Mouse (Mus musculus): Measurements from ENCODE around the gene P3h2.

P3h2 gene

DNA sequence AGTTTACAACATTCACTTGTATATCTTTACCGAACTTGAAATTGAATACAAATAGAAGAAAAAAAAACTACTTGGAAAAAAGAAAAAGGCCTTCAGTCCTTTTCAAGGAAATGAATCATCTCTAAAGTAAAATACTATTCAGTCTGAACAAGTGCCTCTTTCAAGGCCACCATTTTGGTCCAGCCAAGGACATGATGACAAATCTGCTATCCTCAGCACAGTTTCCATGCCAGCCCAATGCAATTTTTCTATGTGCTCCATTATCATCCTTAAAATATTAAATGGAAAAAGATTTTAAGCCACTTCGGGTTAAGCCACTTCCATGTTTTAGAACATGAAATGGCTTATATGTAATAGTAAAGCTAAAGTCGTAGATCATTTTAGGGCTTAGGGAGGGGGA, 35.2 kb downstream of the P3h2 start:
- no peak for DNase-seq (ENCODE audit: low read depth, low spot score)

- DNase-seq (ENCODE audit: low read depth, low spot score): no peak
Observed at GRCm38 (mm10) chr16:26065060-26065459, 40.5 kb downstream of the P3h2 start.

DNA sequence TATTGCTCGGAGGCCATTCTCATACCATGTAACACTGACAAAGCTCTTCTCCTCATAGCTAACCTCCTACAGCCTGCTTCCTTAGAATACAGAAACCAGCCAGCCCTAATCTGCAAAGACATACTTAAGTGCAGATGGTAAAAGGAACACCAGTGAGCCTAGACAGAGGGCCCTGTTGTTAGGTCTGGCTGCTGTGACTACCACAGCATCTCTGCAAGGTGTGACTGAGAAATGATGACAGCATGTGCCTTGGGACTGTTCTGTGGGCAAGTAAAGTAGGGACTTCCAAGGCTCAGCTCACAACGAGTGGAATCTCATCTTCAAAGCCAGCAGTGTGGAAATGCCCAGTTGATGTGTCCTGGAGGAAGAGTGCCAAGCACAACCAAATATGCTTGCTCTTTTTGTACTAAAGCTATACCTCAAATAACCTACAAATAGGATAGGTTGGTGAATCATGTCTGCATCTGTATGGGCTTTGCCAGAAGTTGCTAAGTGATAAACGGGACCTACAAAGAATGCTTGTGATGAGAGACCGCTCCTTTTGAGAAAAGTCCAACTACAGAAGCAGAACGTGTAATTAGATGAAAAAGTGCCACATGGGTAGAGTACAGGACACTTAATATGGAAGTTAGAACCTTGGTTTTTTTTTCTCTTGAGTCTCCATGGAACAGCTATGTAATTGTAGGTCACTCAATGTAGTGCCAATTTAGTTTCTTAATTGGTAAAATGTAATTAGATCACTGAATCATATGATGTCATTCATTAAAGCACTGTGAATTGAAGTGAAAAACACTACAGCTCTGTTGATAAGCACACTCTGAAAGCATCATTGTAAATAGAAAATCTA, 45.1 kb downstream of the P3h2 start:
- no peak for DNase-seq (ENCODE audit: low read depth, low spot score)

DNA sequence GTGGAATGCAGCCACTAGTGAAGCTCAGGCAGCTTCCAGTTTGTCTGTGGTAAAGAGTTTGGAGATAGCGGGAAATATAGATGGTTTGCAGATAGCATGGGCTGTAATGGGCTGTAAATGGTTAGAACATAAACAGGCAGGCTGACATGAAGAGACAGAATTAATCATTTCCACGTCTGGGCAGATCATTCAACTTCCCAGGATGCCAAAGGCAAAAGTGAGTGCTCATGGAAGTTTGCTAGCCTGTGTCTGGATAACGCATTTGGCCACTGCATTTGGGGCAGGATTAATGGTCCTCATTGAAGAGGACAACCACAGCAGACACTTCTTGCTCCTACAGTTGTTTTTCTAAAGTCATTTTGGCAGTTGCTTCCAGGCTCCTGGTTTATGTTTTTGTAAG, 52.0 kb downstream of the P3h2 start:
- DNase-seq (ENCODE audit: low read depth, low spot score): no peak

DNA sequence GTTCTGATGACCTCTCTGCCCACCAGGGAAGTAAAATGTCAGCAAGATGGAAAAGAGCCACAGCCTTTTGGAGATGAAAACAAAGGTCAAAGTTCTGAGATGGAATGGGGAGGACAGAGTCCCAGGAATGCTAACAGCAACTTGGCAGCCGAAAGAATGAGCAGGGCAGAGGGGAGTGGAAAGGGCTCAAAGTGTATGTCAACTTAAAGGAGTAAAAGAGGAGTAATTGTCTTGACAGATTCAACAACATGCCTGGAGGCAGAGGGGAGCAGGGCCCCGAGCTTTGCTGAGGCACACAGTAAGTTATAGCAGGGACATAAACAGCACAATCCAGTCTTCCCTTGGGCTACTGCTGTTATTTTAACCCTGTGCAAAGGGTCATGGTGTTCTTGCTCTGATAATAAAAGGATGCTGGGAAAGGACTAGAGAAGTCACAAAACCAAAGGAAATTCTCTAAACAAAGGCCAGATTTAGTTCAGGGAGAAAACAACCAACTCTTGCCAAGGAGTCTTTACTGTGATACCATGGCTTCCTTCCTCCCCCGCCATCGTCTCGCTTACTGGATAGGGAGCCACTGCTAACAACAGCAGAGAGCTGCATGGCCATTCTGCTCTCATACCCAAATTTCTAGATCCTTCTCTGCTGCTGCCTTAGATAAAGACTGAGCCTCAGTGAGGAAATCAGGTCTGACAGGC, 56.0 kb downstream of the P3h2 start:
- no peak for DNase-seq (ENCODE audit: low read depth, low spot score)

DNA sequence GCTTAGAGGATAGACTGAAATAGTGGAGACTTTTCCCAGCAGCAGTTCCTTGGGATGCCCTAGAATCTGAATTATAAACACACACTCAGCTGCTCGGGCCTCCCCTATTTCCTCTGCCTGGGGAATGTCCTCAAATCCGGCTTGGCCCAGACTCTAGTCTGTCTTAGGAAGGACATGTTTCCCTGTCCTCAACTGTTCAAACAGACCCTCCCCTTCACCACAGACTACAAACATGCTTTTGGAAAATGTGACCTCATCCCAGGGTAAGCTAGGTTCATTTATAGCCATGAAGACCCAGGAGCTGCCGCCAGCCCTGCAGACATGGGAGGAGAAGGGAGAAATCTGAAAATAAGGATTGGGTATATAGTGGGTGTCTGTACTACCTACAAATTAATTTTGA, 57.7 kb downstream of the P3h2 start:
- DNase-seq (ENCODE audit: low read depth, low spot score): no peak

DNA sequence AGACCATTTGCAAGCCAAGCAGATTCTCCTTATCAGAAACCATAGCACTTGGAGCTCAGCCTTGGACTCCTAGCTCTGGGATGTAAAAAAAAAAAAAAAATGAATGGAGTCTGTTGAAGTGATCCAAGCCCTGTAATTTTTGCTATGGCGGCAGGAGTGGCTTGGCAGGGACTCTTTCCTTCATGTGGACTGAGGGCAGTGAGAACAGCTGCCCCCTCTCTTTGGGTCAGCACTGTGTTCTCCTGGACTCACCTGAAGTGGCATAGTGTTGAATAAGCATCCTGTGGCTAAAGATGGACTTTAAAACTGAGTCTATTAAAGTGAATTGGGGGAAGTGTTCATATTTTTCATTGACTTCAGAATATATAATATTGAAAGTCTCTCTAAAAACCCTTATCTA, 58.2 kb downstream of the P3h2 start:
- no peak for DNase-seq (ENCODE audit: low read depth, low spot score)

DNA sequence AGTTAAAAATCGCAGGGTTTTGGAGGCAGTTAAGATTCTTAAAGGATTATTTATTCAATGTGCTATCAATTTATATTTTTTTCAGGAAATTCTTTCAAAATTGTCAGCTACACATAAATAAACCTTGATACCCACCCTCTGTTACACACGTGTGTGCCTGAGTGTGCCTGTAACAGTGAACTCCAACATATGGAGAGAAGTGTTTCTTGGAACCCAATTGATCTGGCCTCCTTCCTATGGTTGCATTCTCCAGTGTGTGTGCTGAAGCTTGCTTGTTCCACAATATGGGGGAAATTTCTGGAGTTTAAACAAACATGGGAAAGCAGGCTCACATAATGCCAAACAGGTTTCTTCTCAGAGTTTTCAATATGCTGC, 63.7 kb downstream of the P3h2 start:
- DNase-seq (ENCODE audit: low read depth, low spot score): no peak

DNA sequence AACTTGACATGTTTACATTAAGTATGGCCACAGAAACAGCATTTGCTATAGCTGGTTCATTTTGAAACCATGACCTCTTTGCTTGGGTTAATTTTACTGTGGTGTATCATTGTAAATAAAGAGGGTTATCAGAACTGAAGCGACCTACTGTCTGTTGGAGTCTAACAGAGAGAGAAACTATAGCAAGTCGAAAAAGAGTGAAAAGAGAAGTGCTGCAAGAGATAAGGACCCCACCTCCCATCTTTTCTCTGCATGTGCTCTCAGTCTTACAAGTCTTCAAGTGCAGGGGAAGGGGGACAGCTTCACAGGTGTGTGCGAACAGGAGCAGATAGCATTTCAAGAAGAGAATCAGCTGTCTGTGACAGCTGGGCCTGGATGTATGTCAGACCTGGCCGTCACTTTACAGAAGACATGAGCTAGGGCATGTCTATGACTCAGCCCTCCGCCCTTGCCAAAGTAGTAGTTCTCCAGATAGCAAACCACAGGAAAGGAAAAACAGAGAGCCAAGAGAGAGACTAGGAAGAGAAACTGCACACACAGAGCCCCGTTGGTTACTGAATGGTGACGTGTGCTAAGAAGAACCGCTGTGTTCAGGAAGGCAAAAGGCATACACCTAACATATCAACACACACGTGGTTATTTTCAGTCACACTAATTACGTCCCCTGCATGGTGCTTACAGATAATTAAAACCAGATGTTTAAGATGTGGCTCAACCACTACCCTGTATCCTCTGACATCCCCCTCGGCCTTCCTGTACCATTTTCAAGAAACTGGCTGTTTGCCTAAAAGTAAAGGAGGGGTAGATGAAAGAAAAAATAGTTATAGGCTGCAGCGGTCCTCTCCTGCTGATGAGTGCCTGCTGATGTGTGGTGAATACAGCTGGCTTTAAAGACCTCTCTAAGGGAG, 64.3 kb downstream of the P3h2 start:
- DNase-seq (ENCODE audit: low read depth, low spot score): no peak

- no peak for DNase-seq (ENCODE audit: low read depth, low spot score)
Observed at GRCm38 (mm10) chr16:26039320-26039719, 66.3 kb downstream of the P3h2 start.

- no peak for DNase-seq (ENCODE audit: low read depth, low spot score)
Observed at GRCm38 (mm10) chr16:26035525-26035924, 70.1 kb downstream of the P3h2 start.

DNA sequence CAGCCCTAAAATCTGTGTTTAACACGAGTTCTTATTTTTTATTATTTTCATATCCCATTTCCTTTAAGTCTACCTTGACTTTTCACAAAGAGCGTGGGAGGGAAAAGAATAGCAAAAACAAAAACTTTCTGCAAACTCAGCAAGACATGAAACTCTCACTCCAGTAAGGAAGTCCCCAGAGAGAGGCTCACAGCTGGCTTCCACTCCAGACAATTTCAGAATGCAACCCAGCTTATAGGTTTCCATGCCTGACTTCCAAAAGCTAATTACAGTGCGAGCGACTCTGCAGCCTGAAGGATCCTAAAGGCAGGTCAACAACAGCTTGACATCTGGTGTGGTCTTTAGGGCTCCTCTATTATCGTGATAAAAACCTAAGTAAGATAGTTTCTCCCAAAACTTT, 70.5 kb downstream of the P3h2 start:
- no peak for DNase-seq (ENCODE audit: low read depth, low spot score)

GRCm38 (mm10) chr16:26029424-26030012, 76.1 kb downstream of the P3h2 start:
- DNase-seq (ENCODE audit: low read depth, low spot score): no peak

- no peak for DNase-seq (ENCODE audit: low read depth, low spot score)
Observed at GRCm38 (mm10) chr16:26026416-26026815, 79.2 kb downstream of the P3h2 start.

DNA sequence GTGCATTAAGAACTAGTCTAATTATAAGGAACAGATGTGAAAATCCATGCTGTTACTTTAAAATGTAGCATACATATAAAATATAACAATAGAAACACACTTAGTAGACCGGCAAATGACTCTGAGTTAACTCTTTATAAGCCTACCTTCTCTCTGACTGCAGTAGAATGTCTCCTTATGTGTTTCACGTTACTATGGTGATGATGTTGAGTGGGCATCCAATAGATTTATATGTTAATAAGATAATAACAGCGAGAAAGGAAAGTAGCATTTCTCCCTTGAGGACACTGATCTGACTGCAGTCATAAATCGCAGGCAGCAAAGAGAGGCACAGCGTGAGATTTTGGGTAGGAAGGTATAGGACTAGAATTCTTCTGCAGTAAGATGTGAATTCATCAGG, 81.0 kb downstream of the P3h2 start:
- no peak for DNase-seq (ENCODE audit: low read depth, low spot score)

GRCm38 (mm10) chr16:26023352-26023751, 82.2 kb downstream of the P3h2 start:
- DNase-seq (ENCODE audit: low read depth, low spot score): no peak

DNA sequence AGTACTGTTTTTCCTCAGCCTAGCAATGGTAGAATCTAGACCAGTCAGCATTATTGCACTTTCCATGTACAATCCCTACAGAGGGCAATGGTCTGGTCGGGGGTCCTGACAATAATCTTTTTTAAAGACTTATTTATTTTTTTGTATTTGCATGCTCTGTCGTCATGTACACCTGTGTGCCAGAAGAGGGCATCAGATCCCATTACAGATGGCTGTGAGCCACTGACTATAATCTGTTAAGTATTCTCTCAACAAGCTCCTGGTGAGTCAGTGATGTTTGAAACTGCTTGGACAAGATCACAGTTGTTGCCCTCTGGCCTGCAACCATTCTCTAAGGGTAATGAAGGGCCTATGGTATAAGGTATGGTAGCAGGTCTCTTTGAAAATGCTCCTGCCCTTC, 83.8 kb downstream of the P3h2 start:
- no peak for DNase-seq (ENCODE audit: low read depth, low spot score)

DNA sequence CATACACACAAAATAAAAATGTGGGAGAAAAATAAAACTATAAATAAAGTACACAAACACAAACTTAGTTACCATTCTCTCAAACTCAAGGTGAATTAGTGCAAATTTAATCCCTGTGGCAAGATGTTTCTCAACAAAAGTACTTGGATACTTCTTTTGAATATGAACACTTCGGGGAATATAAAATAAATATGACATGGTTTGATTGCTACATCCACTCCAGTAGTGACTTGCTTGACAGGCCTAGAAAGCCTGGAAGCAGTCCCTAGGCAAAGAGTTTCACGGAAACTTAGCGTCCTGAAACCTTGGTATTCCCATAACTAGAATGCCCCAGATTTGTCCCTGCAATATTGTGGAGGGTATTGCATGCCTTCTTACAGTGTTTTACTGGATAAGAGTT, 99.8 kb downstream of the P3h2 start:
- no peak for DNase-seq (ENCODE audit: low read depth, low spot score)

GRCm38 (mm10) chr16:26003261-26003660, 102.3 kb downstream of the P3h2 start:
- no peak for DNase-seq (ENCODE audit: low read depth, low spot score)

DNA sequence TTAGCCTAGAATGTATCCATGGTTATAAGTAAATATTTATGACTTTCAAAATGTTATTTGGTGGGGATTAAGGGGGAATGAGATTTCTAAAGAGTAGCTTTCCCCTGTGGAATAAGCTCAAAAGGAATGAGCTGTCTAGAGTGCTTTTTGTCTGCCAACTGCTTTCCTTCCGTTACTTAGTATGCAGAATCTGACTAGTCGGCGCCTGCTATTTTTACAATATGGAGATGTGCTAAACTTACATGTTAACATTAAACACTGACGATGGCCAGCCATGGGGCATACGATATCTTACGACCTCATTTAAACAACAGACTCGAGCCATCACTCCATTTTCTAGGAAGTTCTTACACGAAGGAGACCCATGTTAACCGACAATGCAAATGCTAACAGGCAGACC, 102.7 kb downstream of the P3h2 start:
- no peak for DNase-seq (ENCODE audit: low read depth, low spot score)

- no peak for DNase-seq (ENCODE audit: low read depth, low spot score)
Observed at GRCm38 (mm10) chr16:25994605-25995004, 111.0 kb downstream of the P3h2 start.

GRCm38 (mm10) chr16:25987221-25987620, 118.4 kb downstream of the P3h2 start:
- no peak for DNase-seq (ENCODE audit: low read depth, low spot score)

All from A20 (cell line).